Comparison of ENCODE assay signal across 10 mouse cellular contexts in the genomic region with DNA sequence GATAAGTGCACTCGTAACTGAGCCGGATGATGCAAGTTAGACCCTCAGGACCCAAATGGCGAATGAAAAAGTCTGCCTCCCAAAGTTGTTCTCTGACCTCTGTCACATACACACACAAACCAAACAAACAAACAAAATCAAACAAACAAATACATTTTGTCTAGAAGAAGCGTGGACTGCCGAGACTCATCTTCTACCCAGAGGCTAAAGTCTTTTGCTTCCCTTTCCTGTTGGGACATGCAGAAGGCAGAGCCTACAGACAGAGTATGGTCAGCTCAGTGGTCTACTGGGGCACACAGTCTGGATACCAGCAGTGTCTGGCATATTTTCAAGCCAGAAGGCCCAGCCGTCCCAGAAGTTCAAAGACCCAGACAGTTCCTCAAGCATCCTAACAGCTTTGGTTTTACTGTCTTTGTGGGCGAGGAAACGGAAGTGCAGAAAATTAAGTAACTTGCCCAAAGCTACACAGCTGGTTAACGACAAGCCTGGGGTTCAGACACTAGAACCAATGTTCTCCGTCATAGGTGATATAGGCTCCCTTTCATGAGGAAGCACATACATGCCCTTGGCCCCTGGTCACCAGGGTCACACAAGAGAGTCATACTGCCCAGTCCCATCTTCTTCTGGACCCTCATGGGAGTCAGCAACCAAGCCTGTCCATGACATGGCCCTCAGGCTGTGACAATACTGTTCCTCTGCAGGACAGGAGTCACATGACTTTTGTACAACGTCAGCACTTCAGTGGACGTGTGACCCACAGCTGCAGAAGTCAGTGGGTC. TPM values are rescaled to one million over a fixed set of nuclear protein-coding genes. Genes with fewer than 3 reads are reported as not detected.
DNase-seq lines count a peak whose midpoint lies in the region; ATAC-seq and TF ChIP-seq lines count a peak whose summit lies in the region.
"Had no signal": no experiment of that assay in that cellular context is flagged by ENCODE, and none has a peak within 500 bp of the region (broad histone marks: within the 10 kb centered on the region; RNA-seq: fewer than 3 reads in every experiment).

No protein-coding gene starts in this region.

- DNase-seq in layer of hippocampus, adult 9-11 months, result peak; percentile 27
- DNase-seq in layer of hippocampus, postnatal 25 days (ENCODE audit: extremely low spot score in 1 of 2, low spot score in 1 of 2), result no peak
- peak; percentile 39 for DNase-seq in stomach, postnatal 0 days (ENCODE audit: low spot score)
- no peak for DNase-seq in forebrain, embryonic 10.5 days (ENCODE audit: extremely low spot score, low spot score)
- no peak for DNase-seq in yolk sac, embryonic 10.5 days (ENCODE audit: low spot score)
- no peak for DNase-seq in testis, postnatal 10 days (ENCODE audit: low spot score)
- DNase-seq: cerebellum, adult 9-10 months had no signal

- ATAC-seq in liver, embryonic 15.5 days (ENCODE audit: insufficient read depth), result peak; percentile 17; the same call in 1 of the 2 replicates
- peak; percentile 6; the same call in 1 of the 2 replicates for ATAC-seq in stomach, postnatal 0 days (ENCODE audit: low FRiP score, low TSS enrichment)
- ATAC-seq: forebrain, embryonic 14.5 days had no signal

- TF ChIP-seq CTCF in stomach, postnatal 0 days (IDR thresholded peaks at IDR 0.05; ENCODE audit: low read depth), result no peak

- H3K27ac ChIP-seq in brown adipose tissue, adult 24 weeks (replicated peaks; ENCODE audit: low read depth, low read length), result peak overlapping the region; percentile 85; the same call in 1 of the 2 replicates
- H3K27ac ChIP-seq in liver, embryonic 15.5 days (replicated peaks), result peak overlapping the region; percentile 76
- peak overlapping the region; percentile 71 for H3K27ac ChIP-seq in stomach, postnatal 0 days (replicated peaks)
- no peak overlapping the region for H3K27ac ChIP-seq in forebrain, embryonic 10.5 days

- WGBS in liver, embryonic 15.5 days (ENCODE audit: insufficient replicate concordance), result 20% methylated on average over 12 of the region's 12 CpGs
- 55% methylated on average over 12 of the region's 12 CpGs for WGBS in stomach, postnatal 0 days
- WGBS in forebrain, embryonic 10.5 days, result 89% methylated on average over 12 of the region's 12 CpGs

- H3K4me1 ChIP-seq in brown adipose tissue, adult 24 weeks (ENCODE audit: control insufficient read depth, insufficient read depth, insufficient read length, low read length), result peaks cover 39% of the 10 kb centered on the region
- H3K4me1 ChIP-seq in liver, embryonic 15.5 days (replicated peaks), result peaks cover 65% of the 10 kb centered on the region
- H3K4me1 ChIP-seq in stomach, postnatal 0 days (replicated peaks; ENCODE audit: control insufficient read depth, insufficient read depth), result peaks cover 2% of the 10 kb centered on the region; the same call in 1 of the 2 replicates
- no peaks in the 10 kb centered on the region for H3K4me1 ChIP-seq in forebrain, embryonic 10.5 days

- H3K4me3 ChIP-seq in brown adipose tissue, adult 24 weeks (ENCODE audit: insufficient read depth, low read depth, low read length), result peak overlapping the region; percentile 72
- peak overlapping the region; percentile 57 for H3K4me3 ChIP-seq in liver, embryonic 15.5 days (replicated peaks)
- H3K4me3 ChIP-seq in stomach, postnatal 0 days (ENCODE audit: low read depth, low read length), result peak overlapping the region; percentile 40; the same call in 1 of the 2 replicates
- no peak overlapping the region for H3K4me3 ChIP-seq in forebrain, embryonic 10.5 days

- H3K9me3 ChIP-seq in liver, embryonic 15.5 days (replicated peaks), result no peaks in the 10 kb centered on the region
- H3K9me3 ChIP-seq in stomach, postnatal 0 days (ENCODE audit: control insufficient read depth, low read length), result no peaks in the 10 kb centered on the region
- no peaks in the 10 kb centered on the region for H3K9me3 ChIP-seq in forebrain, embryonic 10.5 days

- peak overlapping the region; percentile 66 for H3K4me2 ChIP-seq in liver, embryonic 15.5 days
- H3K4me2 ChIP-seq in stomach, postnatal 0 days (replicated peaks; ENCODE audit: low read depth), result peak overlapping the region; percentile 53

- H3K27me3 ChIP-seq in liver, embryonic 15.5 days, result no peaks in the 10 kb centered on the region
- H3K27me3 ChIP-seq in stomach, postnatal 0 days (ENCODE audit: control insufficient read depth, insufficient read depth, low read length), result no peaks in the 10 kb centered on the region
- H3K27me3 ChIP-seq in forebrain, embryonic 10.5 days (ENCODE audit: poor library complexity, severe bottlenecking), result no peaks in the 10 kb centered on the region

- H3K9ac ChIP-seq in liver, embryonic 15.5 days, result peak overlapping the region; percentile 32; the same call in 1 of the 2 replicates
- peak overlapping the region; percentile 23; the same call in 1 of the 2 replicates for H3K9ac ChIP-seq in stomach, postnatal 0 days (ENCODE audit: low read length)

- H3K36me3 ChIP-seq in liver, embryonic 15.5 days (replicated peaks), result 0 out of 2 replicates have a peak, but pooled peaks cover 2% of the 10 kb centered on the region
- H3K36me3 ChIP-seq in stomach, postnatal 0 days (ENCODE audit: control insufficient read depth, insufficient read depth, low read length), result no peaks in the 10 kb centered on the region
- H3K36me3 ChIP-seq in forebrain, embryonic 10.5 days (replicated peaks), result no peaks in the 10 kb centered on the region

- TF ChIP-seq EP300 in stomach, postnatal 0 days (optimal IDR thresholded peaks at IDR 0.05), result no peak

RNA-seq across cellular contexts. Expression of gene Lgals9, which starts 2.0 kb away (rescaled TPM):
- 1 to 10 TPM; 4.3 to 5.5 TPM for total RNA-seq in layer of hippocampus, postnatal 25 days (2021)
- polyA plus RNA-seq in brown adipose tissue, adult 24 weeks (2012; ENCODE audit: insufficient read depth, insufficient read length, missing spikeins), result 39.6 and 55.8 TPM in 2 replicates
- 154 and 177 TPM in 2 replicates for polyA plus RNA-seq in liver, embryonic 15.5 days (2015; fragmentation: Nextera tagmentation; extraction: Ambion mirVana)
- polyA plus RNA-seq in stomach, postnatal 0 days (2015; fragmentation: Nextera tagmentation; extraction: Ambion mirVana), result 412 and 435 TPM in 2 replicates
- 2.0 and 2.6 TPM in 2 replicates for polyA plus RNA-seq in forebrain, embryonic 10.5 days (2016; fragmentation: Nextera tagmentation; extraction: Ambion mirVana)

Comparison
In these comparisons a context has a peak if more than half of its experiments do, and no peak if none do; other contexts are left out.
1. DNase-seq: peak in layer of hippocampus, adult 9-11 months (single experiment) and stomach, postnatal 0 days (single experiment); none in layer of hippocampus, postnatal 25 days (0 of 2), forebrain, embryonic 10.5 days (single experiment), yolk sac, embryonic 10.5 days (single experiment) and testis, postnatal 10 days (single experiment).
2. RNA of gene Lgals9, which starts 2.0 kb away (polyA plus RNA-seq): 412 to 435 TPM in stomach, postnatal 0 days, 154 to 177 TPM in liver, embryonic 15.5 days and 39.6 to 55.8 TPM in brown adipose tissue, adult 24 weeks; 2.0 to 2.6 TPM in forebrain, embryonic 10.5 days; every median in the first group is over 10 times any median in the second.